Mouse (Mus musculus) left cerebral cortex, adult 2 months (tissue): ENCODE measurements at regions not wholly inside any gene's neighbourhood (a gene's known extent, or its start where the extent isn't known, plus 50 kb on each side); places are given as distances from the start of the nearest gene placed in this dataset.
"Not testable (repeated sequence)": the region's sequence is repeated elsewhere in the genome, so short reads cannot be mapped to it uniquely, and the experiment has no call there.

Source experiments
- DNase-seq, 2 experiments: peaks; one replicate each; pipeline ENCODE4 v3.0.0; 2021 to 2022; ENCODE audit warnings: low spot score in 2 of 2, mixed read lengths in 1 of 2; ENCODE audit errors: extremely low spot score in 1 of 2
- H3K27ac ChIP-seq: fragments of 200-600 bp; 2 replicates; pipeline ENCODE4 v1.8.1; 2022
- H3K4me3 ChIP-seq: fragments of 200-600 bp; 2 replicates; pipeline ENCODE4 v1.8.1; 2022
- CTCF ChIP-seq: fragments of 200-600 bp; IDR thresholded peaks from 2 replicates; pipeline ENCODE4 v1.8.1; 2022; ENCODE audit warnings: antibody characterized with exemption, mild to moderate bottlenecking, moderate library complexity
- intact Hi-C: fragments of 180-260 bp; cut with DNase I; formaldehyde crosslinking; loops from one replicate; pipeline ENCODE4 v1.15.1; 2025

DNA sequence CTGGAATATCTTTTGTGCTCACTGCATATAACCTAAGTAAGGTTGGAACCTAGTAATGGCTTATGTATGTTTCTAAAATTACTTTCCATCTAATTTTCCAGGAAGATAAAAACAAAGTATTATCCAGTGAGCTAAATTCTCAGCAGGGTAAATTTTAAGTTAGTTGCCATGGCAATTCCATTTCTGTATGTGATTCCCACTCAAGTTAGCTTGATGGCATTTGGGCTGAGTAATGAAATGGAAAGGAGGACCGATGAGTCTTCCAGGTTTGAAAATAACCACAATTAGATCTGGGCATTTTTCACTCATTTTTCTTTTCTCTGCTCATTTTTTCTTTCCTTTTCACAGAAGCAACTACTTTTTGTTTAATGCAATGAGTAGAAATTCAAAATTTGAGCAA is 398.4 kb upstream of the Gm10801 start:
- intact Hi-C loops = no loop called here
- Histone ChIP-seq H3K4me3 (no peak overlapping the region), H3K27ac (no peak overlapping the region; the same call in 1 of the 2 replicates)
- no peak for TF ChIP-seq CTCF
- DNase-seq = no peak

DNA sequence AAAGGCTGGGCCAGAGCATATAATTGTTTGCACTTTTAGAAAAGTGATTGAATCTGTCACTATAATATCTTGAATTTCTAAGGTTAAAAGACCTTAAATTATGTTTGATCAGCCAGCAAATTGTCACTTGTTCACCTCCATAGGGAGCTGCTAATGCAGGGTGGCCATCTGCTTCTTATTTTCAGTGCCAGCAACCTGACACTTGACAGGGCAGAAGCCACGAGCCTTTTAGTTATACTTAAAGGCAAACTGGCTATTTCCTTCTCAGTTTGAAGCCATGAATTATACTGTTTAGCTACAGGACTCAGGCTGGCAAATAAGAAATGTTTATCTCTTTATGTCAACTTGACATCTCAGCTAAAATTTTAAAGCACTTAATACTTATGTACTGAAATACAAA is 392.5 kb upstream of the Gm10801 start:
- no peak for TF ChIP-seq CTCF
- DNase-seq = no peak
- Histone ChIP-seq H3K27ac (no peak overlapping the region), H3K4me3 (no peak overlapping the region)
- intact Hi-C loops = no loop called here

DNA sequence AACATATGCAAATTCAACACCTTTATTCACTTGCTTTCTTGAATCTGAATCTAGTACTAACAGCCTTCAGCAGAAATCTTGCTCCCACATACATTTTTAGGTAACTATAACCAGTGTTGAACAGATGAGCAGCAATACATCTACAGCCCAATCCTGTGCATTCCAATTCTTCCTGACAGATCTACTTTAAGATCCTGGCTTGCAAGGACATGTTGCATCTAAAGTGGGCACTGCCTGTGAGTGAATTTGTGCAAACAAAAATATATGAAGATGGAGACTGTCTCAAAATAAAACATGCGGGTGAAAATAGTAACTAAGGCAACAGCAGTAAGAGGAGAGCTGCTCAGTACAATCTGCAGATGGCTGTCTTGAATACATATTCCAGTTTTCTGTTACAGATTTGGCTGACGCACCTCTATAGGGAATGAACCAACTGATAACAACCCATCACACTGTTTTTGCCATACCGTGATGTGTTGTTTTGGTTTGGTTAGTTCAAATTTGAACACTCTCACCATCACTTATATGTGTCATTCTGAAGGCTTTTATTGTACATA is 375.2 kb upstream of the Gm10801 start:
- DNase-seq = peak in 1 of 2 experiments; percentile 11
- intact Hi-C loops = loop anchor here (2.0 to 10.0 kb wide), 3 partner anchors 164 to 820 kb away; no protein-coding TSS in a partner anchor
- TF ChIP-seq CTCF = no peak
- Histone ChIP-seq H3K4me3 (no peak overlapping the region), H3K27ac (no peak overlapping the region)

DNA sequence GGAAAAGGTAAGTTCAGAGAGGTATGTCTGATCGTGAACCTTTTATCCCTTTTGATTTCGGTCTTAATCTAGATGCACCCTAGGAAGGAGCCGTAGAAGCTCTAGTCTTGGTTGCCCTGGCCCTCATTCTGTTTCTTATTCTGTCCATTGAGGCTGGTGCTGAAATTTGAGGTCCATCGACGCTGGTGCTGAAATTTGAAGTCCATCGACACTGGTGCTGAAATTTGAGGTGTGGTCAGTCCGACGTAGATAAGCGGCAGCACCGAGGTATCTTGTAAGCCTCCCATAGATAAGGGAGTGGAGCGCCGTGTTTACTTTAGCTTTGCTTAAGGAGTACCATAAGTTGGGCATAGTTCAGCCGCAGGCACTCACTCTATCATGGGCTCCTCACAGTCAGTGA is 332.0 kb upstream of the Gm10801 start:
- DNase-seq, intact Hi-C loops: not testable (repeated sequence)

DNA sequence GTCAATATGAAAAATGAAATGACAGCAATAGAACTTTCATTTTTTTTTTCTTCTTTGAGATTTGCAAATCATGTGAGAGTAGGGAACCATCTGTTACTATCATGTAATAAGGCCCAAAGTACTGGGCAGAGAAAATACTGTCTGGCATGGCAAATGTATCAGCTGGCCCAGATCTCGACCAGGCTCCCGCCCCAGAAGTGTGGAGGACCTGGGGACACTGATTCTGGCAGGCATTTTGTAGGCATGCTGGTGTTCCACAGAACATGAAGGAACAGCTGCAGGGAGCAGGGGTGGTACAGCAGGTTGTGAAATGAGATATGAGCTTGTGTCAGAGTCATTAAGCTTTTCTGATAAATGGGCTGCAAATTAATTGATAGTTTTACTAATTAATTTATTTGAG is 307.8 kb upstream of the Gm10801 start:
- no peak overlapping the region for H3K27ac ChIP-seq
- DNase-seq = no peak
- intact Hi-C loops = no loop called here
- no peak for TF ChIP-seq CTCF
- H3K4me3 ChIP-seq = no peak overlapping the region

More for the DNA sequence above, 332.0 kb upstream of the Gm10801 start:
- H3K27ac ChIP-seq, H3K4me3 ChIP-seq: not testable (repeated sequence)

DNA sequence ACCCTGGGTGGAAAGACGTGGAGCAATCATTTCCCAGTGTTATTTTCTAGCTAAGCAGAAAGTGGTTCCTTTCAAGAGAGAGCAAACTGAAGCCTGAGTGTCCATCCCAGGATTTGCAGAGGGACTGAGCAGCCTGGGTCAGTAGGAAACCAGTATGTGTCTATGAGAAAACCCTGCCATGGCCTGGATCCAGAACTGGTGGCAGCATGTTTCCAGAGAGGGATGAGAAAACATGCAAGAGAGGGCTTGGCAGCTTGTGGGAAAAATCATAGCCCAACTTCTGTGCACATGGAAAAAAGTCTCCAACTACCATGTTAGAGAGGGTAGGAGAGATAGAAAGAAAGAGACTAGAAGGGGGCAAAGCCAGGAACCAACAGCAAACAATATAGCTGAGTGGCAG is 282.8 kb upstream of the Gm10801 start:
- intact Hi-C loops = no loop called here
- Histone ChIP-seq H3K27ac (no peak overlapping the region), H3K4me3 (no peak overlapping the region)
- no peak for TF ChIP-seq CTCF
- no peak for DNase-seq
